Mouse (Mus musculus): ENCODE measurements around the gene Vmn1r23. TPM values are rescaled to one million over a fixed set of nuclear protein-coding genes. Genes with fewer than 3 reads are reported as not detected.
"Not testable (repeated sequence)": the region's sequence is repeated elsewhere in the genome, so short reads cannot be mapped to it uniquely, and the experiment has no call there.

Vmn1r23 gene
- polyA plus RNA-seq (2016; fragmentation: Nextera tagmentation; extraction: Ambion mirVana), result not detected in 2 replicates

- no peak within 1 kb of the TSS for H3K9ac ChIP-seq (replicated peaks)
- H3K27ac ChIP-seq, result no peak within 1 kb of the TSS
- no peak within 1 kb of the TSS for H3K4me2 ChIP-seq
- H3K27me3 ChIP-seq, result no peaks in the 10 kb centered on the region
- no peak within 1 kb of the TSS for H3K4me3 ChIP-seq (replicated peaks)
- no peak for ATAC-seq (ENCODE audit: insufficient number of reproducible peaks, insufficient read depth, low FRiP score, low TSS enrichment, low read depth)
- H3K36me3 ChIP-seq, result no peaks in the 10 kb centered on the region
- H3K9me3 ChIP-seq, result no peaks in the 10 kb centered on the region
- 87% methylated on average over 1 of the region's 1 CpGs for WGBS
- no peaks in the 10 kb centered on the region for H3K4me1 ChIP-seq (replicated peaks)
Measured at GRCm38 (mm10) chr6:57926738-57927137, at the start of gene Vmn1r23. Gene Vmn1r23, minus strand, starts transcription at chr6:57926838.

DNA sequence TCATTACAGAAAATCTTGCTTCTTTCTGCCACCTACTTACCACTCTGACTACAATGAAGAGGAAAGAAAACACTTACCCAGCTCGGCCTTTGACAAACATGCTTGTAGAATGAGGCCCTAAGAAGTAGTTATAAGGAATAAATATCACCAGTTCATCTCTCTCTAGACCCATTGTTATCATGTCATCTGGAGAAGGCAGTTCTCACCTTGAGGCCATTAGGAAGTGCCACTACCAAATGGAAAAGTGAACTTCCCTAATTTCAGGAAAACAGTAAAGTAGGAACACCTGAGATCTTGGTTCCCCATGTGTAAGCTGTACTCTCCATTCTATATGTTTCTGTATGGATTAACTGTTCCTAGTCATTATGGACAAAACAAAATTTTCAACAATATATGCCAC is 34.8 kb upstream of the Vmn1r23 start, which contains the start of gene Vmn1r24:
Vmn1r24 (minus strand) TSS at position 101 of the 400 bp plus-strand sequence.
- H3K36me3 ChIP-seq; H3K9me3 ChIP-seq; H3K9ac ChIP-seq (replicated peaks); H3K27me3 ChIP-seq; H3K4me3 ChIP-seq (replicated peaks); H3K4me1 ChIP-seq (replicated peaks); H3K4me2 ChIP-seq; ATAC-seq (ENCODE audit: insufficient number of reproducible peaks, insufficient read depth, low FRiP score, low TSS enrichment, low read depth); H3K27ac ChIP-seq: not testable (repeated sequence)
- WGBS, result 65% methylated on average over 1 of the region's 1 CpGs

DNA sequence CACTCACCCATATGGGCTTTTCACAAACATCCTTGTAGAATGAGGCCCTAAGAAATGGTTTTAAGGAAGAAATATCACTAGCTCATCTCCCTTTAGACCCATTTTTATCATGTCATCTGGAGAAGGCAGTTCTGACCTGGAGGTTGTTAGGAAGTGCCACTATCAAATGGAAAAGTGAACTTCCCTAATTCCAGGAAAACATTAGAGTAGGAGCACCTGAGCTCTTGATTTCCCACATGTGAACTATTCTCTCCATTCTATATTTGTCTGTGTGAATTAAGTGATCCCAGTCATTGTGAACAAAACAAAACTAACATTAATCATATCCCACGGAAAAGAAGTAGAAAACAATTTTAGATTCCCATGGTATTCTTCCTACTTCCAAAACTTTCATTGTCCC is 18.7 kb downstream of the Vmn1r23 start, which contains the start of gene Vmn1r22:
Vmn1r22 (minus strand) TSS at position 101 of the 400 bp plus-strand sequence.
- no peaks in the 10 kb centered on the region for H3K4me1 ChIP-seq (replicated peaks)
- no peak for ATAC-seq (ENCODE audit: insufficient number of reproducible peaks, insufficient read depth, low FRiP score, low TSS enrichment, low read depth)
- no peaks in the 10 kb centered on the region for H3K36me3 ChIP-seq
- no peaks in the 10 kb centered on the region for H3K9me3 ChIP-seq
- H3K4me2 ChIP-seq, result no peak within 1 kb of the TSS
- WGBS, result 75% methylated on average over 1 of the region's 1 CpGs
- H3K4me3 ChIP-seq (replicated peaks), result no peak within 1 kb of the TSS
- H3K27me3 ChIP-seq, result no peaks in the 10 kb centered on the region
- no peak within 1 kb of the TSS for H3K27ac ChIP-seq
- no peak within 1 kb of the TSS for H3K9ac ChIP-seq (replicated peaks)

Other genes starting within 250 kb of the Vmn1r23 start
- 17.5 and 17.9 TPM in 2 replicates for gene Pyurf, start 234.8 kb downstream of the Vmn1r23 start, polyA plus RNA-seq (2016; fragmentation: Nextera tagmentation; extraction: Ambion mirVana)
- 37.3 and 37.4 TPM in 2 replicates for gene Lancl2, start 224.3 kb downstream of the Vmn1r23 start, polyA plus RNA-seq (2016; fragmentation: Nextera tagmentation; extraction: Ambion mirVana)
- 59.8 and 63.7 TPM in 2 replicates for gene Vopp1, start 101.7 kb downstream of the Vmn1r23 start, polyA plus RNA-seq (2016; fragmentation: Nextera tagmentation; extraction: Ambion mirVana)
- 0.13 TPM in 1 of 2 replicates, not detected in the other for gene Vmn1r21, start 76.5 kb downstream of the Vmn1r23 start, polyA plus RNA-seq (2016; fragmentation: Nextera tagmentation; extraction: Ambion mirVana)
- not detected in 2 replicates for gene Vmn1r22, start 18.8 kb downstream of the Vmn1r23 start, polyA plus RNA-seq (2016; fragmentation: Nextera tagmentation; extraction: Ambion mirVana)
- gene Vmn1r24, start 34.7 kb upstream of the Vmn1r23 start, polyA plus RNA-seq (2016; fragmentation: Nextera tagmentation; extraction: Ambion mirVana), result not detected in 2 replicates
- not detected in 2 replicates for gene Vmn1r25, start 54.0 kb upstream of the Vmn1r23 start, polyA plus RNA-seq (2016; fragmentation: Nextera tagmentation; extraction: Ambion mirVana)
- not detected in 2 replicates for gene Vmn1r26, start 88.3 kb upstream of the Vmn1r23 start, polyA plus RNA-seq (2016; fragmentation: Nextera tagmentation; extraction: Ambion mirVana)

All from limb, embryonic 12.5 days (tissue).